Mouse (Mus musculus): ENCODE measurements around the gene Atp5g1. TPM values are rescaled to one million over a fixed set of nuclear protein-coding genes. Genes with fewer than 3 reads are reported as not detected.

Gene Atp5g1
- polyA plus RNA-seq, 1 experiment = not detected

DNA sequence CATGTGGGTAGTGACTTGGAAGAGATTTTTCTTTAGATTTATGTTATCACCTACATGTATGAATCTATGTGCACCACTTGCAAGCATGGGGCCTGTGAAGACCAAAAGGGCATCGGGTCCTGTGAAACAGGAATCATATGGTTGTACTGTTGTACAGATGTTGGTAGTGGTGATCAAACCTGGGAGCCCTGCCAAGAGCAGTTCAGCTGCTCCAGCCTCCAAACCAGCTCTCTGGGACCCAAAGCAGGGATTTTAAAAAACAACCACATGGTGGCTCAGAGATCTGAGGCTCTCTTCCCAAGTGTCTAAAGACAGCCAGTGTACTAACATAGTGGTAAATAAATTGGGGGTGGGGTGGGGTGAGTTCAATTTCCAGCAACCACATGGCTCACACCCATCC lies 32.9 kb upstream of the Atp5g1 start:
- TF ChIP-seq CTCF (IDR thresholded peaks at IDR 0.05; ENCODE audit: insufficient read depth, low read depth, low read length) = no peak
- TF ChIP-seq POLR2A (IDR thresholded peaks at IDR 0.05; ENCODE audit: insufficient read depth, low read depth, low read length) = no peak
- Histone ChIP-seq H3K4me3 (ENCODE audit: insufficient read depth, low read depth, low read length) (no peak overlapping the region), H3K4me1 (ENCODE audit: control insufficient read depth, insufficient read depth, low read length) (no peaks in the 10 kb centered on the region), H3K27ac (ENCODE audit: insufficient read depth, low read depth, low read length) (no peak overlapping the region)
- WGBS = 59% methylated on average over 1 of the region's 1 CpGs

DNA sequence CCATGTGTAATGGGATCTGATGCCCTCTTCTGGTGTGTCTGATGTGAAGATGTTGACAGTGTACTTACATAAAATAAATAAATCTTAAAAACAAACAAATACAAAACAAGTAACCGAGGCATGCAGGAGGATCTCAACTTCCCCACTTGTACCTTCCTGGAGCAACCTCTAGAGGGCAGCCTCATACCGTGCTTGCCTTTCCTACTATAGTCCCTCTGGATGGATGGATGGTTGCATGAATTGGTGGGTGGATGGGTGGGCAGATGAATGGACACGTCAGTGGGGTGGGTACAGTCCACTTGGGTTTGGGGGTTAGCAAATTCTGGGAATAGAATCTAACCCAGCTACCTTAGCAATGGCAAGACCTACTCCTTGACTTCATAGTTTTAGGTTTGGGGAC lies 17.9 kb upstream of the Atp5g1 start:
- Histone ChIP-seq H3K4me1 (ENCODE audit: control insufficient read depth, insufficient read depth, low read length) (no peaks in the 10 kb centered on the region), H3K27ac (ENCODE audit: insufficient read depth, low read depth, low read length) (no peak overlapping the region), H3K4me3 (ENCODE audit: insufficient read depth, low read depth, low read length) (no peak overlapping the region)
- WGBS = 12% methylated on average over 3 of the region's 3 CpGs
- no peak for TF ChIP-seq CTCF (IDR thresholded peaks at IDR 0.05; ENCODE audit: insufficient read depth, low read depth, low read length)
- no peak for TF ChIP-seq POLR2A (IDR thresholded peaks at IDR 0.05; ENCODE audit: insufficient read depth, low read depth, low read length)

DNA sequence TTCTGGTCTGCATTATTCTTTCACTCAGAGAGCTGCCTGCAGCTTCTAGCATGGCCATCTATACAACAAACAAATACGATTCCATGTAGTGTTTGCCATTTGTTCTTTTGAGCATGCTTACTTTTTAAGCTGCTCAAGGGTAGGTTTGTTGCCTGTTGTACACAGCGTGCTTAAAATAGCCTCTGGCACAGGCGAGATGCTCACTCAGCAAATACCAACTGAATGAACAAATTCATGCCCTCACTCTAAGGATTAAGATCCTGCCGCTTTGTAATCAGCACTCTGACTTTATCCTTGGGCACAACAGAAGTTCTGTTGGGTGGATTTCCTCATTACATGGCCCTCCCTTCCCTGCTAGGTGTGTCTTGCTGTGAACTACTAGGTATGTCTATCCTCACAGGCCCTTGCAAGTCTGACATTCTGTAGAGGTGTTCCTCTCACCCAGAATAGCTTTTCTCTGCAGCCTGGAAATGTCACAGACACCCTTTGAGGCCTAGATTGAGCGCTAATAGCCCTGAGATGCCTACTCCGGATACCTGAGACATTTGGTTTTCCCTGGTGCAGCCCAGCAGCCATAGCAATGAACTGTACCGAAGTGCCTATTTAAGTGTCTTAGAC lies 17.3 kb upstream of the Atp5g1 start:
- Histone ChIP-seq H3K4me3 (ENCODE audit: insufficient read depth, low read depth, low read length) (no peak overlapping the region), H3K27ac (ENCODE audit: insufficient read depth, low read depth, low read length) (no peak overlapping the region), H3K4me1 (ENCODE audit: control insufficient read depth, insufficient read depth, low read length) (no peaks in the 10 kb centered on the region)
- 30% methylated on average over 7 of the region's 7 CpGs for WGBS
- no peak for TF ChIP-seq CTCF (IDR thresholded peaks at IDR 0.05; ENCODE audit: insufficient read depth, low read depth, low read length)

DNA sequence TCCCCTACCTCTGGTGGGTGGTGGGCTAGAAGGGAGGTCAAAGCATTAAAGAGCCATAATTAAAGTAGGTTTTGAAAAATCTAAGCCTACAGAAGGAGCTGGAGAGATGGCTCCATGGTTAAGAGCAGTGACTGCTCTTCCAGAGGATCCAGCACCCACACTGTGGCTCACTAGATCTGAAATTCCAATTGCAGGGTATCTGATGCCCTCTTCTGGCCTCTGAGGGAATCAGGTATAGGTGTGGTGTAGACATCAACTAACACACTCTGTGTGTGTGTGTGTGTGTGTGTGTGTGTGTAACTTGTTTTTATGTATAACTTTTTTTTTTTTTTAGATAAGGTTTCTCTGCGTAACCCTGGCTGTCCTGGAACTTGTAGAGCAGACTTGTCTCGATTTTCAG lies 15.6 kb upstream of the Atp5g1 start:
- Histone ChIP-seq H3K27ac (ENCODE audit: insufficient read depth, low read depth, low read length) (no peak overlapping the region), H3K4me3 (ENCODE audit: insufficient read depth, low read depth, low read length) (no peak overlapping the region), H3K4me1 (ENCODE audit: control insufficient read depth, insufficient read depth, low read length) (no peaks in the 10 kb centered on the region)
- 64% methylated on average over 2 of the region's 2 CpGs for WGBS
- TF ChIP-seq POLR2A (IDR thresholded peaks at IDR 0.05; ENCODE audit: insufficient read depth, low read depth, low read length) (no peak), CTCF (IDR thresholded peaks at IDR 0.05; ENCODE audit: insufficient read depth, low read depth, low read length) (no peak)

DNA sequence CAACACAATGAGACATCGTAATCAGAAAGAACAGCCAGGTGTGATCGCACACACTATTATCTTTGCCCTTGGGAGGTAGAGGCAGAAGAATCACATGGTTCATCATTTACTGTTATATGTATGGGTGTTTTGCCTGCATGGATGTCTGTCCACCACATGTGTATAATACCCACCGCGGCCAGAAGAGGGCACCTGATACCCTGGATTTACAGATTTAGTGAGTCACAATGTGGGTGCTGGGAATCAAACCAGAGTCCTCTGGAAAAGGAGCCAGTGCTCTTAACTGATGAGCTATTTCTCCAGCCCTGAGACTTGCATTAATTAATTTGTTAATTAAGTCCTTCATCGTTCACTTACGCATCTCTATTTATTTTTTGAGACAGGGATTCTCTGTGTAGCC lies 12.5 kb upstream of the Atp5g1 start:
- no peak for TF ChIP-seq CTCF (IDR thresholded peaks at IDR 0.05; ENCODE audit: insufficient read depth, low read depth, low read length)
- TF ChIP-seq POLR2A (IDR thresholded peaks at IDR 0.05; ENCODE audit: insufficient read depth, low read depth, low read length) = no peak
- Histone ChIP-seq H3K4me1 (ENCODE audit: control insufficient read depth, insufficient read depth, low read length) (no peaks in the 10 kb centered on the region), H3K27ac (ENCODE audit: insufficient read depth, low read depth, low read length) (no peak overlapping the region), H3K4me3 (ENCODE audit: insufficient read depth, low read depth, low read length) (no peak overlapping the region)
- whole genome bisulfite sequencing = 86% methylated on average over 6 of the region's 6 CpGs

DNA sequence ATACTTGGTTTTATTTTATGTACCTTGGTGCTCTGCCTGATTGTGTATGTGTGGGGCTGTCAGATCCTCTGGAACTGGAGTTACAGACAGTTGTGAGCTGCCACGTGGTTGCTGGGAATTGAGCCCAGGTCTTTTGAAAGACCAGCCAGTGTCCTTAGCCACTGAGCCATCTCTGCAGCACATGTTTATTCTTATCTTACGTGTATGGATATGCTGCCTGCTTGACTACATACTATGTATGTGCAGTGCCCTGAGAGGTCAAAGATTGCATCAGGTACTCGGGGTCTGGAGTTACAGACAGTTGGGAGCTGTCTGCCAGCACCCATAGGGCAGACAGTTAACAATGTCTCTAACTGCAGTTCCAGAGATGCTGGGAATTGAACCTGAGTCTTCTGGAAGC lies 7.2 kb upstream of the Atp5g1 start:
- WGBS = 69% methylated on average over 3 of the region's 3 CpGs
- TF ChIP-seq CTCF (IDR thresholded peaks at IDR 0.05; ENCODE audit: insufficient read depth, low read depth, low read length) = no peak
- H3K27ac ChIP-seq (ENCODE audit: insufficient read depth, low read depth, low read length) = no peak overlapping the region

DNA sequence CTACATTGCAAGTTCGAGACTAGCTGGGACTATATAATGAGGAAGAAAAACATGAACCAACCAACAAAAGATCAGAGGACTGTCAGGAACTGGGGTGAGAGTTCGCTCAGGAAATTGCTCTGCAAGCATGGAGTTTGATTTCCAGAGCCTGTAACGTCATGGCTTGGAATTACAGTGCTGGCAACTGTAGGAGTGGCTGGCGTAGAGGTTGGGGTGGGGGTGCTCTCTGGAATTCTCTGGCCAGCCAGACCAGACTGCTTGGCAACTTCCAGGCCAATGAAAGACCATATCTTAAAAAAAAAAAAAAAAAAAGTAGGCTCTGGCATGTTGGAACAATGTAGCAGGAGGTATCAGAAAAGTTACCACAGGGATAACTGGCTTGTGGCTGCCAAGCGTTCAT lies 5.3 kb upstream of the Atp5g1 start:
- TF ChIP-seq POLR2A (IDR thresholded peaks at IDR 0.05; ENCODE audit: insufficient read depth, low read depth, low read length) (no peak), CTCF (IDR thresholded peaks at IDR 0.05; ENCODE audit: insufficient read depth, low read depth, low read length) (no peak)
- Histone ChIP-seq H3K4me3 (ENCODE audit: insufficient read depth, low read depth, low read length) (no peak overlapping the region), H3K4me1 (ENCODE audit: control insufficient read depth, insufficient read depth, low read length) (no peaks in the 10 kb centered on the region), H3K27ac (ENCODE audit: insufficient read depth, low read depth, low read length) (no peak overlapping the region)
- WGBS = 83% methylated on average over 5 of the region's 5 CpGs

More for the DNA sequence above, 7.2 kb upstream of the Atp5g1 start:
- no peak overlapping the region for H3K4me3 ChIP-seq (ENCODE audit: insufficient read depth, low read depth, low read length)
- H3K4me1 ChIP-seq (ENCODE audit: control insufficient read depth, insufficient read depth, low read length) = no peaks in the 10 kb centered on the region

DNA sequence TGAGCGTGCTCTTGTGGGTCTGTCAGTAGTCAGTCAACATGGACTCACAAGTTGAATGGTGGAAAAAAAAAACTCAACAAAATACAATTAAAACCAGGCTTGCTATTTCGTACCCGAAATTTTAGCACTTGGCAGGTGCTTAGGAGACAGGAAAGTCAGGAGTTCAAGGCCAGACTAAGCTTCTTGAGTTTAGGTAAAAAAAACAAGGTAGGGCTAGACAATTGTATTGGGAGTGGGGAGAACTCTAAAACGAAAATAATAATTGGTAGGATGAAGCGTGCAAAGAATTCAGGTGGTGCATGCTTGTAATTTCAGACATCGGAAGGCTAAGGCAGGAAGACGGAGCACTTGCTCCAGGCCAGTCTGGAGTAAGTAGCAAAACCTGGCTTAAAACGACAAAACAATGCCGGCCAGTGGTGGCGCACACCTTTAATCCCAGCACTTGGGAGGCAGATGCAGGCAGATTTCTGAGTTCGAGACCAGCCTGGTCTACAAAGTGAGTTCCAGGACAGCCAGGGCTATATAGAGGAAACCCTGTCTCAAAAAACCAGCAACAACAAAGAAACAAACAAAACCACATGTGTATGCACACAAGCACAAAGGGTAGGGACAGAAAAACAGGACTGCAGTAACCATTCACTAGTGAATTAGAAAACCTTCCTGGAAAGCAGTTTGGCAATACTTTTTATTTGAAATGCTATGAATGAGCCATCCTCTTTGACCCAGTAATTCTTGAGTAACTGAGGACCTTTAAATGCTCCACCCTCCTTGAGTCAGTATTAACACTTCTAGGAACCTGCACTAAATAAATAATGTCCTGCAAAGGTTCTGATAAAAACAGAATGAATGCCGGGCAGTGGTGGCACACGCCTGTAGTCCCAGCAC lies 993 bp upstream of the Atp5g1 start:
- Histone ChIP-seq H3K27ac (ENCODE audit: insufficient read depth, low read depth, low read length) (peak overlapping the region; percentile 55; the same call in 1 of the 2 replicates), H3K4me3 (ENCODE audit: insufficient read depth, low read depth, low read length) (no peak overlapping the region), H3K4me1 (ENCODE audit: control insufficient read depth, insufficient read depth, low read length) (peaks cover 12% of the 10 kb centered on the region)
- 64% methylated on average over 13 of the region's 13 CpGs for WGBS
- TF ChIP-seq CTCF (IDR thresholded peaks at IDR 0.05; ENCODE audit: insufficient read depth, low read depth, low read length) (no peak), POLR2A (IDR thresholded peaks at IDR 0.05; ENCODE audit: insufficient read depth, low read depth, low read length) (no peak)

DNA sequence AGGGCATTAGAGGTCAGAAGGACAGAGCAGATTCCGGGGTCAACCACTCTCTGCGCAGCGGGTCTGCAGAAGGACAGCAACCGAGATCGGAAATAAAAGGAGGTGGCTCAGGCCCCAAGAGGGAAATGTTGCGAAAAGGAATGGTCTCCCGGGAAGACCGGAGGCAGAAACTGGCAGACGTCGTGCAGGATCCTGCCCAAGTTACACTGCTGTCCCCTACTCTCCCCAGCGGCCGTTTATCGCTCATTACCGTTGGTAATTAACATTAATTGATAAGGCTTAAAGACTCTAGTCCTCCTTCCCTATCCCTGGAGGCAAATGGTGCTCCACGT lies 327 bp downstream of the Atp5g1 start:
- H3K4me3 ChIP-seq (ENCODE audit: insufficient read depth, low read depth, low read length) = peak overlapping the region; percentile 67
- peak overlapping the region; percentile 53 for H3K27ac ChIP-seq (ENCODE audit: insufficient read depth, low read depth, low read length)
- no peak for TF ChIP-seq CTCF (IDR thresholded peaks at IDR 0.05; ENCODE audit: insufficient read depth, low read depth, low read length)
- TF ChIP-seq POLR2A (IDR thresholded peaks at IDR 0.05; ENCODE audit: insufficient read depth, low read depth, low read length) = no peak
- peaks cover 12% of the 10 kb centered on the region for H3K4me1 ChIP-seq (ENCODE audit: control insufficient read depth, insufficient read depth, low read length)
- under 1% methylated on average over 15 of the region's 15 CpGs for WGBS
